Mouse (Mus musculus) midbrain, embryonic 11.5 days (tissue): ENCODE measurements around the gene Bckdha. TPM values are rescaled to one million over a fixed set of nuclear protein-coding genes. Genes with fewer than 3 reads are reported as not detected.

Experiments
- ATAC-seq: fragments of 200-750 bp; cut with Nextera tagmentation; 2 replicates; pipeline ENCODE4 v1.8.0; 2017; ENCODE audit warnings: moderate TSS enrichment, moderate library complexity; ENCODE audit not compliant: low FRiP score
- DNase-seq: peaks from one replicate; pipeline ENCODE4 v3.0.0; 2015; ENCODE audit warnings: low spot score; ENCODE audit errors: missing footprints
- H3K27ac ChIP-seq: fragments of 300-500 bp; sonication (generic); 2 replicates; pipeline ENCODE4 v1.5.1; 2014; ENCODE audit warnings: low read depth, low read length
- H3K27me3 ChIP-seq: fragments of 300-500 bp; sonication (generic); 2 replicates; pipeline ENCODE4 v1.6.1; 2014; ENCODE audit warnings: mild to moderate bottlenecking, low read length, moderate library complexity, mixed read lengths; ENCODE audit not compliant: control insufficient read depth, insufficient read depth
- H3K36me3 ChIP-seq: fragments of 300-500 bp; sonication (generic); 2 replicates; pipeline ENCODE4 v1.6.1; 2014; ENCODE audit warnings: mild to moderate bottlenecking, low read length, moderate library complexity, mixed read lengths; ENCODE audit not compliant: control insufficient read depth, insufficient read depth
- H3K4me1 ChIP-seq: fragments of 300-500 bp; sonication (generic); 2 replicates; pipeline ENCODE4 v1.6.1; 2014; ENCODE audit warnings: low read length; ENCODE audit not compliant: control insufficient read depth, insufficient read depth
- H3K4me2 ChIP-seq: fragments of 300-500 bp; sonication (generic); 2 replicates; pipeline ENCODE4 v1.6.1; 2014; ENCODE audit warnings: mild to moderate bottlenecking, moderate library complexity
- H3K4me3 ChIP-seq: fragments of 300-500 bp; sonication (generic); 2 replicates; pipeline ENCODE4 v1.5.1; 2014; ENCODE audit warnings: low read depth, low read length
- H3K9ac ChIP-seq: fragments of 300-500 bp; sonication (generic); 2 replicates; pipeline ENCODE4 v1.6.1; 2014; ENCODE audit warnings: low read length
- H3K9me3 ChIP-seq: fragments of 300-500 bp; sonication (generic); 2 replicates; pipeline ENCODE4 v1.6.1; 2016; ENCODE audit warnings: low read length; ENCODE audit not compliant: control insufficient read depth
- WGBS: fragments of 180-500 bp; shearing (Covaris S2); extraction: QIAGEN DNeasy Blood & Tissue Kit; methylation state at CpG from one replicate; pipeline ENCODE4 v1.1.7; 2014; 5-methylcytosine and 5-hydroxymethylcytosine counted together
- polyA plus RNA-seq: library from polyadenylated mRNA; unstranded; fragments of >200 nt; fragmentation: Nextera tagmentation; extraction: Ambion mirVana; gene quantifications from 2 replicates; pipeline ENCODE4 v1.2.1, GENCODE M21; 2014

The Bckdha gene
- polyA plus RNA-seq, 1 experiment from 2014 or later: 35.4 TPM

DNA sequence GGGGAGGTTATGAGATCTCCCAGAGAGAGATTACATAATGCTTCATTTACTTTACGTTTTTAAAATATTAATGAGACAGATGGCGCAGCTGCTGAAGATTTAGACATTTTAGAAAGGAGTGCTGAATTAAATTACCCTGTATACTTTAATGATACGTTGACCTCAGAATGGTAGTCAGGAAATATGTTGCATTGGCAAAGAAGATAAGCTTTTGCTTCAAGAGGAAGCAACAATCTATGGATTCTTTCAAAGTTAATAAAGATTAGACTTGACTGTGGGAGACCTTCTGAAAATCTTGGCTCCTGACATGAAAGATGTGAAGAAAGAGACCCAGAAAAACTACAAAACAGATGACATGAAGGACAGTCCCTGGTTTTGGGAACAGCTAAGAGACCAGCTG lies 64.9 kb downstream of the Bckdha start:
- H3K27ac ChIP-seq: no peak overlapping the region
- H3K36me3 ChIP-seq: no peaks in the 10 kb centered on the region
- H3K4me2 ChIP-seq: no peak overlapping the region
- 90% methylated on average over 3 of the region's 3 CpGs for WGBS
- no peak overlapping the region for H3K9ac ChIP-seq
- no peak overlapping the region for H3K4me3 ChIP-seq
- no peak for DNase-seq
- no peaks in the 10 kb centered on the region for H3K9me3 ChIP-seq
- H3K27me3 ChIP-seq: no peaks in the 10 kb centered on the region
- H3K4me1 ChIP-seq: no peaks in the 10 kb centered on the region
- ATAC-seq: no peak

DNA sequence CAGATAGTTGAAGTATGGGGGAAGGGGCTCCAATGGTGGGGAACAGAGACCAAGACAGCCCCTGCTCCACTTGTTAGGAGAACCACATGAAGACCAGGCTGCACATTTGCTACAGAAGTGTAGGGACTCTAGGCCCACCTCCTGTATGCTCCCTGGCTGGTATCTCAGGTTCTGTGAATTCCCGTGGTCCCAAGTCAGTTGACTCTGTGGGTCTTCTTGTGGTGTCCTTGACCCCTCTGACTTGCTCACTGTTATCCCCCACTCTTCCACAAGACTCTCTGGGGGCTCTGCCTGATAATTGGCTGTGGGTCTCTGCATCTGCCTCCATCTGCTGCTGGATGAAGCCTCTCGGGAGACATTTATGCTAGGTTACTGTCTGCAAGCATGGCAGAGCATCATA lies 67.6 kb downstream of the Bckdha start:
- Histone ChIP-seq H3K36me3 (no peaks in the 10 kb centered on the region), H3K9me3 (no peaks in the 10 kb centered on the region), H3K4me1 (no peaks in the 10 kb centered on the region), H3K9ac (no peak overlapping the region), H3K4me3 (no peak overlapping the region), H3K27ac (no peak overlapping the region), H3K4me2 (no peak overlapping the region), H3K27me3 (no peaks in the 10 kb centered on the region)
- WGBS: 89% methylated on average over 2 of the region's 2 CpGs
- DNase-seq (no peak), ATAC-seq (no peak)

DNA sequence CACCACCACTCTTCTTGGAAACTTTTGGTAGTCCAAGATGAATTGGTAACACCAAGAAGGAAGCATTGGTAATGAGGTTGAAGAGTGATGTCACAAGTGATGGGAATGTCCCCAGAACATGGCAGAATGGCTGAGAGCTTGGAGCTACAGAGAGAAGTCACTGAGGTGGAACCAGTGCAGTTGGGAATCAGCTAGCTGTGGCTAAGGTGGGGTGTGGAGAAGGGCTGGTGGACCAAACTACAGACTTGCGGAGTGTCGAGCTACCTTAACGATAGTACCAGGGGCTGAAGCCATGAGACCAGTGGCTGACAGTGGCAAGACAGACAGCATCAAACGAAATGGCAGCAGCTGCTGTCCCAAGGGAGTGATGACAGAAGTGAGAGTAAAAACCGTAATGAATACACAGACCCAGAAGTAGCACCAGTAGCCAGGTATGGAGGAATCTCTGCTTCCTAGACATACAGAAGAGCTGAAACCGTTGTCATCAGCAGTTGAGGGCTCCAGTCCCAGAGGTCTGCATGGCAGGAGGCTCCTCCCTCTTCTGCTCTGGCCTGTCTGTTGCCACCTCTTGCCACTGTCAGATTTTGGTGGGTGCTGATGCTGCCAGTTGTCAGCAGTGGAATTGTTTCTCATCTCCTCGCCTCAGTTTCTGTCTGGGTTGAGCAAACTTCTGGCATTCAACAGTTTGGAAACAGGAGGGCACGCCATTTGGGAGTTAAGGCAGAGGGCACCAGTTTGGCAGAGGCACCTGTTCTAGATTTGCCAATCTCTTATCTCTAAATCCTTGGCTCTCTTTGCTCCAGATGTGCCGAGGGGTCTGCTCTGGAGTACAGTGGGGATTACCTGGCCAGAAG lies 73.2 kb downstream of the Bckdha start:
- 78% methylated on average over 9 of the region's 9 CpGs for WGBS
- H3K36me3 ChIP-seq: no peaks in the 10 kb centered on the region
- no peaks in the 10 kb centered on the region for H3K9me3 ChIP-seq
- no peak overlapping the region for H3K4me3 ChIP-seq
- no peak overlapping the region for H3K27ac ChIP-seq
- no peak overlapping the region for H3K4me2 ChIP-seq
- H3K4me1 ChIP-seq: no peaks in the 10 kb centered on the region
- H3K9ac ChIP-seq: no peak overlapping the region
- DNase-seq: no peak
- no peak for ATAC-seq
- H3K27me3 ChIP-seq: no peaks in the 10 kb centered on the region

- Histone ChIP-seq H3K4me2 (no peak overlapping the region), H3K27me3 (no peaks in the 10 kb centered on the region), H3K36me3 (no peaks in the 10 kb centered on the region), H3K9me3 (no peaks in the 10 kb centered on the region), H3K4me1 (no peaks in the 10 kb centered on the region), H3K27ac (no peak overlapping the region), H3K9ac (no peak overlapping the region), H3K4me3 (no peak overlapping the region)
- WGBS: 86% methylated on average over 5 of the region's 5 CpGs
- ATAC-seq (no peak), DNase-seq (no peak)
Measured at GRCm38 (mm10) chr7:25584651-25585050, 74.1 kb downstream of the Bckdha start.

DNA sequence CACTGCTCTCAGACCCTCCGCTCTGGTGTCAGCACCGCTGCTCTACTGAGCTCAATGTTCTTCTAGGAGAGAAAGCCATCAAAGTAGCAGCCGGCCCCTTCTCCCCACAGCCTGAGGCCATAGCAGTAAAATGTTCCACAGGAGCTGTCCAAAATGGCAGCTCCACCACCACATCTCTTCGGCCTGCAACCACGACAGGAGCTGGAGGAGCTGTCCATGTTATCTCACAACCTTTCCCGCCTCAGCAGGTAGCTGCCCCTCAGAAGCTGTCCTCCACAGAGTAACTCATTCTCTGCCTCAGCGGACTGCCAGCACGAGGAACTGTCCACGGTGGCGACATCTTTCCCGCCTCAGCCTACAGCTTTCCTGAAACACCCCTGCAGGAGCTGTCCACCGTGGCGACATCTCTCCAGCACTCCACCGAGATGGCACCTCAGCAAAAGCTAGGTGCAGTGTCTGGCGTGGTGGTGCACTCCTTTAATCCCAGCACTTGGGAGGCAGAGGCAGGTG lies 76.4 kb downstream of the Bckdha start:
- Histone ChIP-seq H3K9ac (no peak overlapping the region), H3K4me1 (no peaks in the 10 kb centered on the region), H3K4me2 (no peak overlapping the region), H3K9me3 (no peaks in the 10 kb centered on the region), H3K36me3 (no peaks in the 10 kb centered on the region), H3K27me3 (no peaks in the 10 kb centered on the region), H3K4me3 (no peak overlapping the region), H3K27ac (no peak overlapping the region)
- ATAC-seq (no peak), DNase-seq (no peak)
- 86% methylated on average over 15 of the region's 15 CpGs for WGBS

Other genes starting within 250 kb of the Bckdha start
- gene Cxcl17, start 246.1 kb downstream of the Bckdha start, polyA plus RNA-seq: 0.18 and 0.22 TPM in 2 replicates
- 0.45 and 0.54 TPM in 2 replicates for gene Ceacam1, start 181.4 kb downstream of the Bckdha start, polyA plus RNA-seq
- not detected in 2 replicates for gene Ceacam2, start 119.1 kb downstream of the Bckdha start, polyA plus RNA-seq
- gene Erich4, start 43.1 kb downstream of the Bckdha start, polyA plus RNA-seq: not detected in 2 replicates
- gene Dmac2, start 39.6 kb downstream of the Bckdha start, polyA plus RNA-seq: 22.0 and 24.6 TPM in 2 replicates
- 0.36 and 0.65 TPM in 2 replicates for gene B3gnt8, start 32.3 kb downstream of the Bckdha start, polyA plus RNA-seq
- gene Exosc5, start 183 bp upstream of the Bckdha start, polyA plus RNA-seq: 40.2 and 46.4 TPM in 2 replicates
- 0.99 and 1.6 TPM in 2 replicates for gene Tmem91, start 16.2 kb upstream of the Bckdha start, polyA plus RNA-seq
- 30.7 and 31.1 TPM in 2 replicates for gene B9d2, start 21.8 kb upstream of the Bckdha start, polyA plus RNA-seq
- 0.78 and 1.4 TPM in 2 replicates for gene Tgfb1, start 28.0 kb upstream of the Bckdha start, polyA plus RNA-seq
- 26.8 and 32.1 TPM in 2 replicates for gene Ccdc97, start 60.1 kb upstream of the Bckdha start, polyA plus RNA-seq
- 69.2 and 74.2 TPM in 2 replicates for gene Hnrnpul1, start 95.8 kb upstream of the Bckdha start, polyA plus RNA-seq
- gene Axl, start 129.7 kb upstream of the Bckdha start, polyA plus RNA-seq: 17.4 and 21.8 TPM in 2 replicates
- gene Cyp2s1, start 157.9 kb upstream of the Bckdha start, polyA plus RNA-seq: 0.10 TPM in 1 of 2 replicates, not detected in the other
- gene Cyp2b10, start 238.6 kb upstream of the Bckdha start, polyA plus RNA-seq: not detected in 2 replicates